Mouse (Mus musculus) kidney, adult 2 months (tissue): Measurements from ENCODE around the gene Plin2. TPM values are rescaled to one million over a fixed set of nuclear protein-coding genes. Genes with fewer than 3 reads are reported as not detected.

Source experiments
- DNase-seq: peaks from one replicate; pipeline ENCODE4 v3.0.0; 2021
- H3K27ac ChIP-seq: fragments of 200-500 bp; 2 replicates; pipeline ENCODE4 v1.5.1; 2012; ENCODE audit warnings: low read depth, low read length, control low read depth, inconsistent platforms; ENCODE audit not compliant: insufficient read depth
- H3K27me3 ChIP-seq: fragments of 200-500 bp; replicated peaks from 2 replicates; pipeline ENCODE4 v1.6.1; 2012; ENCODE audit warnings: mild to moderate bottlenecking, moderate library complexity, low read length, inconsistent platforms; ENCODE audit not compliant: control insufficient read depth, insufficient read depth
- H3K36me3 ChIP-seq: fragments of 200-500 bp; 2 replicates; pipeline ENCODE4 v1.6.1; 2012; ENCODE audit warnings: mild to moderate bottlenecking, moderate library complexity, low read length, inconsistent platforms; ENCODE audit not compliant: control insufficient read depth, insufficient read depth
- H3K4me1 ChIP-seq: fragments of 200-500 bp; 2 replicates; pipeline ENCODE4 v1.6.1; 2011; ENCODE audit warnings: low read length; ENCODE audit not compliant: control insufficient read depth, insufficient read depth
- H3K4me3 ChIP-seq: fragments of 200-500 bp; 2 replicates; pipeline ENCODE4 v1.5.1; 2011; ENCODE audit warnings: mild to moderate bottlenecking, low read depth, low read length, control low read depth; ENCODE audit not compliant: insufficient read depth
- CTCF ChIP-seq: fragments of 200-500 bp; conservative IDR thresholded peaks from 2 replicates; pipeline ENCODE4 v1.5.1; 2011; ENCODE audit warnings: low read depth, mild to moderate bottlenecking, control low read depth, low read length, moderate library complexity, mixed read lengths; ENCODE audit not compliant: insufficient read depth, insufficient read length
- POLR2A ChIP-seq: fragments of 200-500 bp; IDR thresholded peaks from one replicate; pipeline ENCODE4 v1.6.1; 2011; ENCODE audit warnings: low read depth, low read length, control low read depth
- WGBS: fragments of 180-500 bp; shearing (Covaris S2); methylation state at CpG from one replicate; pipeline ENCODE4 v1.1.7; 2018; 5-methylcytosine and 5-hydroxymethylcytosine counted together
- polyA plus RNA-seq: library from polyadenylated mRNA; depleted of rRNA; stranded (reverse); fragments of >200 nt; gene quantifications from 2 replicates; pipeline ENCODE4 v1.2.3, GENCODE M21; 2012

Gene Plin2
- polyA plus RNA-seq, 1 experiment = 143 TPM

DNA sequence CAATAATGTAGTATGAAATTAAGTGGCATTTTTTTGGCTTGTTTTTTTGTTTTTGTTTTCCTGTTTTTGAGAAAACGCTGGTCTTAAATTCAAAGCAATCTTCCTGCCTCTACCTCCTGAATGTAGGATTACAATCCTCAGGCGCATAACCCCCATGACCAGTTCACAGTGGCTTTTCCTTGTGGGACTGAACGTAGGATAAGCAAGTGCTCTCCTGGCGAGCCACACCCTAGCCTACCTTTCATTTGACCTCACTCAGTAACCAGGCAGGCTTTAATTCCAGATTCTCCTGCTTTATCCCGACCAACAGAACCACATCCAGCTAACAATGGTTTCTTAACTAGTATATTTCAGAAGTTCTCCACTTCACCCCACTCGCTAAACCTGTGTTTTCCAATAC, 20.9 kb upstream of the Plin2 start:
- H3K27ac ChIP-seq = no peak overlapping the region
- 85% methylated on average over 6 of the region's 6 CpGs for WGBS

GRCm38 (mm10) chr4:86690194-86690593, 20.3 kb upstream of the Plin2 start:
- peak; percentile 78 for DNase-seq
- TF ChIP-seq CTCF (no peak), POLR2A (no peak)
- no peaks in the 10 kb centered on the region for H3K27me3 ChIP-seq
- H3K4me1 ChIP-seq = peaks cover 10% of the 10 kb centered on the region; the same call in 1 of the 2 replicates
- H3K36me3 ChIP-seq = no peaks in the 10 kb centered on the region
- H3K27ac ChIP-seq = no peak overlapping the region
- H3K4me3 ChIP-seq = no peak overlapping the region
- WGBS = 19% methylated on average over 7 of the region's 7 CpGs

More for the DNA sequence above, 20.9 kb upstream of the Plin2 start:
- no peak for DNase-seq
- H3K36me3 ChIP-seq = no peaks in the 10 kb centered on the region
- TF ChIP-seq CTCF = no peak
- no peak for TF ChIP-seq POLR2A
- peaks cover 10% of the 10 kb centered on the region; the same call in 1 of the 2 replicates for H3K4me1 ChIP-seq
- H3K4me3 ChIP-seq = no peak overlapping the region
- H3K27me3 ChIP-seq = no peaks in the 10 kb centered on the region

DNA sequence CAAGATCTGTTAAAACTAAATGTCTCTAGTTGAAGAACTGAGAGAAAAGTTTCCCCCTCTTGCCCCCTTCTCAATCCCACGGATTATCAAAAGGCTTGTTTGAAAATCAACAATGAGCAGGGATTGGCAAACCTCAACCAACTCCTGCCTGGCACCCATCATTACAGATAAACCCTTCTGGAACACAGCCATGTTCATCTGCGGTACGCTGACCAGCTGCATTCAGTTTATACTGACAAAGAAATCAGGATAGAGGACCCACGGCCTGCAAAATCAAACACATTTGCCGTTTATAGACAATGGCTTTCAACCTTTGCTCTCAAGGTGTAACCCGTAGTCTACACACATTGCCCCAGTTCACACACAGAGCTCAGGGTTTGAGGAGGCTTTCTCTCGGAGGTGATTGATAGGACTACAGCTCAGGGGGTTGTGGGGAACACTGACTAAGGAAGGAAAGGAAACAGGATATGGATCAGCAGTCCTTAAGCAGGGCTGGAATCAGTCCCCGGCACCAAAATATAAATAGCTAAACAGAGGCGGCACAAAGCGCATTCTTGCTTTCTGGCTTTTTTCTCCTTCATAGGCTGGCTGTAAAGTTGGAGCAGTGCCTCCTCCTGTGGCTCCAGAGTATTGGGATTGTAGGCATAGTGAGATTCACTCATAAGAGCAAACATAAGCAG, 19.3 kb upstream of the Plin2 start:
- 39% methylated on average over 10 of the region's 10 CpGs for WGBS
- peak; percentile 46 for DNase-seq
- H3K36me3 ChIP-seq = no peaks in the 10 kb centered on the region
- peaks cover 10% of the 10 kb centered on the region; the same call in 1 of the 2 replicates for H3K4me1 ChIP-seq
- H3K27ac ChIP-seq = peak overlapping the region; percentile 53
- TF ChIP-seq CTCF (no peak), POLR2A (no peak)
- H3K4me3 ChIP-seq = no peak overlapping the region
- H3K27me3 ChIP-seq = no peaks in the 10 kb centered on the region

DNA sequence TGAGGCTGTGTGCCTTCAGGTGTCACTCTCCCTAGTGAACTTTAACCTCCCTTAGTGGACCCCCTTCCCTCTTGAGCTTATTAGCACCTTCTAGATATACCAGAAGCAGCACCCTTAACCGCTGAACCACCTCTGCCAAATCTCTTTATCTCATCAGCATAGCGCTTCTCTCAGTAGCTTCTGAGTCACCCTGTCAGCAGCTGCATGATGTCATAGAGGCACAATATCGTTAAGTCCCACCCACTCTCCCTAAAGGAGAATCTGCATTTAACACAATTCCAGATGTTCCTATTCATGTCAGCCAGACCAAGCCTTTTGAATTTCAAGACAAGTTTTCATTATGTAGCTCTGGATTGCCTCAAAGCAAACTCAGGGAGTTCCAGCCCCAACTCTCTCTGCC, 16.7 kb upstream of the Plin2 start:
- Histone ChIP-seq H3K4me3 (no peak overlapping the region), H3K27me3 (no peaks in the 10 kb centered on the region), H3K4me1 (peaks cover 10% of the 10 kb centered on the region; the same call in 1 of the 2 replicates), H3K36me3 (no peaks in the 10 kb centered on the region), H3K27ac (no peak overlapping the region)
- 78% methylated on average over 3 of the region's 3 CpGs for WGBS
- no peak for TF ChIP-seq CTCF
- DNase-seq = no peak

DNA sequence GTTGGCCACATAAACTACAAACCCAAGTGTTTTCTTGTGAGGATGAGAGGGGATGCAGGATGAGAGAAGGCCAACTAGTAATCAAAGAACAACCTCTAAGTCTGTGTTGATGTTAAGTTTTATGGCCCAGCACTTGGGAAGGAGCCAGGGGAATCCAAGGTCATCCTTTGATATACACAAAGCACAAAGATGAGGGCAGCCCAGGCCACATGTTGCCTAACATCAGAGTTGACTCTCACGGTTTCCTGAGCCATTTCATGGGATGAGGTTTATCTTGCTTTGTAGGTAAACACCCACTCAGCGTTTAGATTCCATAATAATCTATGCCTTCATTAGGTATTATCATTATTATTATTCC, 16.1 kb upstream of the Plin2 start:
- TF ChIP-seq CTCF = no peak
- no peak for TF ChIP-seq POLR2A
- no peak for DNase-seq
- no peaks in the 10 kb centered on the region for H3K27me3 ChIP-seq
- 66% methylated on average over 2 of the region's 2 CpGs for WGBS
- no peak overlapping the region for H3K4me3 ChIP-seq
- no peaks in the 10 kb centered on the region for H3K36me3 ChIP-seq
- no peak overlapping the region for H3K27ac ChIP-seq
- peaks cover 10% of the 10 kb centered on the region; the same call in 1 of the 2 replicates for H3K4me1 ChIP-seq

GRCm38 (mm10) chr4:86685231-86686008, 15.6 kb upstream of the Plin2 start:
- Histone ChIP-seq H3K4me3 (no peak overlapping the region), H3K27ac (no peak overlapping the region), H3K27me3 (no peaks in the 10 kb centered on the region), H3K36me3 (no peaks in the 10 kb centered on the region), H3K4me1 (peaks cover 10% of the 10 kb centered on the region; the same call in 1 of the 2 replicates)
- DNase-seq = no peak
- WGBS = 62% methylated on average over 11 of the region's 11 CpGs
- TF ChIP-seq CTCF = no peak
- no peak for TF ChIP-seq POLR2A

GRCm38 (mm10) chr4:86684806-86685205, 14.9 kb upstream of the Plin2 start:
- no peak for TF ChIP-seq POLR2A
- no peak for TF ChIP-seq CTCF
- Histone ChIP-seq H3K27ac (no peak overlapping the region), H3K4me3 (no peak overlapping the region), H3K4me1 (peaks cover 7% of the 10 kb centered on the region; the same call in 1 of the 2 replicates), H3K27me3 (no peaks in the 10 kb centered on the region), H3K36me3 (no peaks in the 10 kb centered on the region)
- DNase-seq = no peak
- WGBS = 84% methylated on average over 6 of the region's 6 CpGs
